Mouse (Mus musculus) hindbrain, postnatal 0 days (tissue): ENCODE measurements at regions not wholly inside any gene's neighbourhood (a gene's known extent, or its start where the extent isn't known, plus 50 kb on each side); places are given as distances from the start of the nearest gene placed in this dataset.

Source experiments
- ATAC-seq: fragments of 200-750 bp; cut with Nextera tagmentation; 2 replicates; pipeline ENCODE4 v1.8.0; 2017; ENCODE audit warnings: mild to moderate bottlenecking, moderate TSS enrichment, moderate library complexity
- DNase-seq: peaks from one replicate; pipeline ENCODE4 v3.0.0-alpha.2; 2015; ENCODE audit warnings: low spot score
- H3K27ac ChIP-seq: fragments of 300-500 bp; sonication (generic); 2 replicates; pipeline ENCODE4 v1.5.1; 2014; ENCODE audit warnings: mild to moderate bottlenecking
- H3K27me3 ChIP-seq: fragments of 300-500 bp; sonication (generic); 2 replicates; pipeline ENCODE4 v1.6.1; 2014; ENCODE audit warnings: low read length, mixed read lengths; ENCODE audit not compliant: insufficient read depth
- H3K36me3 ChIP-seq: fragments of 300-500 bp; sonication (generic); 2 replicates; pipeline ENCODE4 v1.6.1; 2014; ENCODE audit warnings: low read length, mixed read lengths; ENCODE audit not compliant: insufficient read depth
- H3K4me1 ChIP-seq: fragments of 300-500 bp; sonication (generic); 2 replicates; pipeline ENCODE4 v1.6.1; 2014; ENCODE audit warnings: antibody characterized with exemption, low read length, mixed read lengths; ENCODE audit not compliant: insufficient read depth
- H3K4me2 ChIP-seq: fragments of 300-500 bp; sonication (generic); 2 replicates; pipeline ENCODE4 v1.6.1; 2014; ENCODE audit warnings: low read depth, mild to moderate bottlenecking, low read length, moderate library complexity, mixed read lengths
- H3K4me3 ChIP-seq: fragments of 300-500 bp; sonication (generic); 2 replicates; pipeline ENCODE4 v1.5.1; 2014; ENCODE audit warnings: low read length
- H3K9ac ChIP-seq: fragments of 300-500 bp; sonication (generic); replicated peaks from 2 replicates; pipeline ENCODE4 v1.6.1; 2014; ENCODE audit warnings: mild to moderate bottlenecking, low read length, moderate library complexity, mixed read lengths
- H3K9me3 ChIP-seq: fragments of 300-500 bp; sonication (generic); 2 replicates; pipeline ENCODE4 v1.6.1; 2016; ENCODE audit warnings: low read length, mixed read lengths
- CTCF ChIP-seq: IDR thresholded peaks from 2 replicates; pipeline ENCODE4 v1.5.1; 2016; ENCODE audit warnings: antibody characterized with exemption, control low read depth, low read depth
- WGBS: fragments of 180-500 bp; shearing (Covaris S2); extraction: QIAGEN DNeasy Blood & Tissue Kit; methylation state at CpG from one replicate; pipeline ENCODE4 v1.1.7; 2014; 5-methylcytosine and 5-hydroxymethylcytosine counted together

- ATAC-seq (no peak), DNase-seq (no peak)
- no peak for TF ChIP-seq CTCF
- Histone ChIP-seq H3K4me1 (no peaks in the 10 kb centered on the region), H3K9me3 (no peaks in the 10 kb centered on the region), H3K27me3 (no peaks in the 10 kb centered on the region), H3K4me2 (no peak overlapping the region), H3K4me3 (no peak overlapping the region), H3K36me3 (no peaks in the 10 kb centered on the region), H3K9ac (no peak overlapping the region), H3K27ac (no peak overlapping the region)
- WGBS: 73% methylated on average over 4 of the region's 4 CpGs
Measured at GRCm38 (mm10) chr12:15122586-15123212, 694.0 kb downstream of the Trib2 start.

GRCm38 (mm10) chr12:15115556-15115955, 701.2 kb downstream of the Trib2 start:
- DNase-seq: no peak
- Histone ChIP-seq H3K36me3 (no peaks in the 10 kb centered on the region), H3K4me3 (no peak overlapping the region), H3K27me3 (no peaks in the 10 kb centered on the region), H3K4me2 (no peak overlapping the region), H3K27ac (no peak overlapping the region), H3K9ac (no peak overlapping the region), H3K4me1 (no peaks in the 10 kb centered on the region), H3K9me3 (no peaks in the 10 kb centered on the region)
- no peak for ATAC-seq
- WGBS: 91% methylated on average over 3 of the region's 3 CpGs
- TF ChIP-seq CTCF: no peak

DNA sequence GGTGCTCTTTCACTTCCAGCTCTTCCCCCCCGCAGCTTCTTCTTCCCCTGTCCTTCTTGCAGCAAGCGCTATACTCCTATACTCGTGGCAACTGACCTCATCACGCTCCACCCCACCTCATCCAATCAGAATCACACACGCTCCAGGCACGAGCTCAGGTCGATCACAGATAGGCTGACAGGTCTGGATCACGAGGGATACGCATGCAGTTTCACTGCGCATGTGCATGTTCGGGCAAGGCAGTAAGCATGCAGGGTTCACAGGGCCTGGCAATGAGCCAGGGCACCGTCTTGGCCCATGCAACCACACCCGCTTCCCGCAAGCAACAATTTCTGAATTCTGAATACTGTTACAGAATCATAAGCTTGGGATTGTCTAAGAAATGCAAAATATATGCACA, 701.9 kb downstream of the Trib2 start:
- TF ChIP-seq CTCF: no peak

DNA sequence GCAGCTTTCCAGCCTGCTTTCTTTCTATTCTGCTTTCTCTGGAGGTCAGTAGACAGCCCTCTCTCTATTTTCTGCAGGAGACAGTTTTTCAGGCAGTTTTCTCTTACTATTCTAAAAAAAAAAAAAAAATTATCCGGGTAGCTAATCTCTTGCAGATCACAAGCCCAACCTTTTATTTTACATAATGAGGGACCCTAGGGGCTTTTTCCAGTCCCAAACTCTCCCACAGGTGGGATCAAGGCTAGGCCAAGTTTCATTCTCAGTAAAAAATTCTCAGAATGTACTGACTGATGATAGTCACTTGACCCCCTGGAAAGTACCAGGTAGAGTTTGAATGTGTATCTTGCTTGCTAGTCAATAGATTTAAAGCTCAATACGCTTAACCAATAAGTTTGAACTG, 705.7 kb downstream of the Trib2 start:
- Histone ChIP-seq H3K9me3 (no peaks in the 10 kb centered on the region), H3K4me2 (no peak overlapping the region), H3K4me3 (no peak overlapping the region), H3K36me3 (no peaks in the 10 kb centered on the region), H3K27me3 (no peaks in the 10 kb centered on the region), H3K27ac (no peak overlapping the region), H3K9ac (no peak overlapping the region), H3K4me1 (no peaks in the 10 kb centered on the region)
- DNase-seq (no peak), ATAC-seq (no peak)
- no peak for TF ChIP-seq CTCF
- 80% methylated on average over 2 of the region's 2 CpGs for WGBS

More for the DNA sequence above, 701.9 kb downstream of the Trib2 start:
- DNase-seq: no peak
- Histone ChIP-seq H3K4me3 (no peak overlapping the region), H3K27ac (no peak overlapping the region), H3K4me1 (no peaks in the 10 kb centered on the region), H3K27me3 (no peaks in the 10 kb centered on the region), H3K36me3 (no peaks in the 10 kb centered on the region), H3K9ac (no peak overlapping the region), H3K4me2 (no peak overlapping the region), H3K9me3 (no peaks in the 10 kb centered on the region)
- WGBS: 89% methylated on average over 14 of the region's 14 CpGs
- ATAC-seq: no peak

DNA sequence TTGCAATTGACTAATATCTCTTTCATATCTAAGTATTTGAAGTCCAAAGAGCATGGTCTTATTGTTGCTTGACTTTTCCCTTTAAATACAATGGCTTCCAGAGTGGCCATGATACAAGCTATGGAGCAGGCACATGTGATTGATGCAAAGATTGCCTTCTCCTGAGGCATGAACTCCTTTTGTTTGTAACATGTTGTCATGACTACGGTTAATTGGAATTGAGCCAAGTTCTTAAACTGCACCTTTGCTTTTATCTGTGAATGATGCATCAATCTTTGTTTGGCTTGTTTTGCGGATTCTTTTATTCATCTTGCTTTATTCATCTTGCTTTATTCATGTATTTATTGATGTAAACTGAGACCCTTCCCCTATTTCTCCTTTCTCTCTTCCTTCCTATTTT, 711.8 kb downstream of the Trib2 start:
- ATAC-seq (no peak), DNase-seq (peak; percentile 21)
- no peak overlapping the region for H3K27ac ChIP-seq
- WGBS: 72% methylated on average over 2 of the region's 2 CpGs
- H3K9me3 ChIP-seq: no peaks in the 10 kb centered on the region
- no peaks in the 10 kb centered on the region for H3K27me3 ChIP-seq
- no peak overlapping the region for H3K4me2 ChIP-seq
- H3K4me1 ChIP-seq: no peaks in the 10 kb centered on the region
- no peak for TF ChIP-seq CTCF
- no peak overlapping the region for H3K9ac ChIP-seq
- no peaks in the 10 kb centered on the region for H3K36me3 ChIP-seq
- H3K4me3 ChIP-seq: no peak overlapping the region

GRCm38 (mm10) chr12:15078615-15079014, 738.1 kb downstream of the Trib2 start:
- DNase-seq: peak; percentile 73

GRCm38 (mm10) chr12:15064351-15064750, 752.4 kb downstream of the Trib2 start:
- no peaks in the 10 kb centered on the region for H3K4me1 ChIP-seq
- no peaks in the 10 kb centered on the region for H3K9me3 ChIP-seq
- ATAC-seq (no peak), DNase-seq (no peak)
- H3K27me3 ChIP-seq: no peaks in the 10 kb centered on the region
- no peak overlapping the region for H3K4me3 ChIP-seq
- no peaks in the 10 kb centered on the region for H3K36me3 ChIP-seq
- no peak for TF ChIP-seq CTCF
- no peak overlapping the region for H3K27ac ChIP-seq
- WGBS: 63% methylated on average over 1 of the region's 1 CpGs
- no peak overlapping the region for H3K9ac ChIP-seq
- H3K4me2 ChIP-seq: no peak overlapping the region

More at GRCm38 (mm10) chr12:15078615-15079014, 738.1 kb downstream of the Trib2 start:
- Histone ChIP-seq H3K36me3 (no peaks in the 10 kb centered on the region), H3K9me3 (no peaks in the 10 kb centered on the region), H3K4me2 (no peak overlapping the region), H3K27me3 (no peaks in the 10 kb centered on the region), H3K27ac (no peak overlapping the region), H3K4me1 (no peaks in the 10 kb centered on the region), H3K9ac (no peak overlapping the region), H3K4me3 (no peak overlapping the region)
- ATAC-seq: no peak
- peak; percentile 78 for TF ChIP-seq CTCF
- 63% methylated on average over 2 of the region's 2 CpGs for WGBS
